Mouse (Mus musculus): ENCODE measurements at regions not wholly inside any gene's neighbourhood (a gene's known extent, or its start where the extent isn't known, plus 50 kb on each side); places are given as distances from the start of the nearest gene placed in this dataset.

- H3K4me1 ChIP-seq (ENCODE audit: insufficient read depth) = no peaks in the 10 kb centered on the region
- DNase-seq (no peak), ATAC-seq (no peak)
- no peaks in the 10 kb centered on the region for H3K9me3 ChIP-seq (ENCODE audit: low read length)
- no peak for TF ChIP-seq CTCF (IDR thresholded peaks at IDR 0.05; ENCODE audit: low read depth)
- H3K9ac ChIP-seq = no peak overlapping the region
- 93% methylated on average over 5 of the region's 5 CpGs for WGBS
- H3K27me3 ChIP-seq (ENCODE audit: insufficient read depth, low read length) = no peaks in the 10 kb centered on the region
- no peak overlapping the region for H3K4me3 ChIP-seq (ENCODE audit: low read depth, low read length)
- no peak overlapping the region for H3K27ac ChIP-seq (ENCODE audit: low read depth, low read length)
- no peaks in the 10 kb centered on the region for H3K36me3 ChIP-seq (ENCODE audit: insufficient read depth)
- H3K4me2 ChIP-seq (ENCODE audit: low read depth) = no peak overlapping the region
These were observed 148.5 kb upstream of the Fat1 start for GRCm38 (mm10) chr8:44786740-44787139.

- no peaks in the 10 kb centered on the region for H3K27me3 ChIP-seq (ENCODE audit: insufficient read depth, low read length)
- no peaks in the 10 kb centered on the region for H3K4me1 ChIP-seq (ENCODE audit: insufficient read depth)
- no peaks in the 10 kb centered on the region for H3K36me3 ChIP-seq (ENCODE audit: insufficient read depth)
- DNase-seq (no peak), ATAC-seq (no peak)
- H3K4me3 ChIP-seq (ENCODE audit: low read depth, low read length) = no peak overlapping the region
- no peak overlapping the region for H3K27ac ChIP-seq (ENCODE audit: low read depth, low read length)
- H3K9me3 ChIP-seq (ENCODE audit: low read length) = no peaks in the 10 kb centered on the region
- no peak overlapping the region for H3K9ac ChIP-seq
- no peak for TF ChIP-seq CTCF (IDR thresholded peaks at IDR 0.05; ENCODE audit: low read depth)
- no peak overlapping the region for H3K4me2 ChIP-seq (ENCODE audit: low read depth)
- WGBS = 73% methylated on average over 3 of the region's 3 CpGs
These were observed 147.0 kb upstream of the Fat1 start for GRCm38 (mm10) chr8:44788290-44788689.

GRCm38 (mm10) chr8:44799513-44799912 lies 135.7 kb upstream of the Fat1 start:
- 64% methylated on average over 3 of the region's 3 CpGs for WGBS
- H3K4me3 ChIP-seq (ENCODE audit: low read depth, low read length) = no peak overlapping the region
- no peak for ATAC-seq

GRCm38 (mm10) chr8:44800827-44801273 lies 134.4 kb upstream of the Fat1 start:
- no peak overlapping the region for H3K4me2 ChIP-seq (ENCODE audit: low read depth)
- no peak for TF ChIP-seq CTCF (IDR thresholded peaks at IDR 0.05; ENCODE audit: low read depth)
- 76% methylated on average over 6 of the region's 6 CpGs for WGBS
- DNase-seq (no peak), ATAC-seq (no peak)
- H3K36me3 ChIP-seq (ENCODE audit: insufficient read depth) = no peaks in the 10 kb centered on the region
- no peaks in the 10 kb centered on the region for H3K4me1 ChIP-seq (ENCODE audit: insufficient read depth)
- no peak overlapping the region for H3K9ac ChIP-seq
- no peaks in the 10 kb centered on the region for H3K27me3 ChIP-seq (ENCODE audit: insufficient read depth, low read length)
- no peak overlapping the region for H3K4me3 ChIP-seq (ENCODE audit: low read depth, low read length)
- H3K27ac ChIP-seq (ENCODE audit: low read depth, low read length) = no peak overlapping the region
- H3K9me3 ChIP-seq (ENCODE audit: low read length) = no peaks in the 10 kb centered on the region

More at GRCm38 (mm10) chr8:44799513-44799912, 135.7 kb upstream of the Fat1 start:
- H3K4me2 ChIP-seq (ENCODE audit: low read depth) = no peak overlapping the region
- no peak overlapping the region for H3K9ac ChIP-seq
- H3K36me3 ChIP-seq (ENCODE audit: insufficient read depth) = no peaks in the 10 kb centered on the region
- no peak for TF ChIP-seq CTCF (IDR thresholded peaks at IDR 0.05; ENCODE audit: low read depth)
- no peaks in the 10 kb centered on the region for H3K27me3 ChIP-seq (ENCODE audit: insufficient read depth, low read length)
- DNase-seq = no peak
- H3K27ac ChIP-seq (ENCODE audit: low read depth, low read length) = no peak overlapping the region
- no peaks in the 10 kb centered on the region for H3K4me1 ChIP-seq (ENCODE audit: insufficient read depth)
- H3K9me3 ChIP-seq (ENCODE audit: low read length) = no peaks in the 10 kb centered on the region

GRCm38 (mm10) chr8:44801604-44802206 lies 133.5 kb upstream of the Fat1 start:
- WGBS = 57% methylated on average over 6 of the region's 6 CpGs
- Histone ChIP-seq H3K4me3 (ENCODE audit: low read depth, low read length) (no peak overlapping the region), H3K9me3 (ENCODE audit: low read length) (no peaks in the 10 kb centered on the region), H3K4me1 (ENCODE audit: insufficient read depth) (no peaks in the 10 kb centered on the region), H3K36me3 (ENCODE audit: insufficient read depth) (no peaks in the 10 kb centered on the region), H3K9ac (no peak overlapping the region), H3K27ac (ENCODE audit: low read depth, low read length) (no peak overlapping the region), H3K27me3 (ENCODE audit: insufficient read depth, low read length) (no peaks in the 10 kb centered on the region), H3K4me2 (ENCODE audit: low read depth) (no peak overlapping the region)
- ATAC-seq (no peak), DNase-seq (no peak)
- TF ChIP-seq CTCF (IDR thresholded peaks at IDR 0.05; ENCODE audit: low read depth) = no peak

GRCm38 (mm10) chr8:44802331-44802730 lies 132.9 kb upstream of the Fat1 start:
- no peak for ATAC-seq
- no peak for DNase-seq
- Histone ChIP-seq H3K36me3 (ENCODE audit: insufficient read depth) (no peaks in the 10 kb centered on the region), H3K4me1 (ENCODE audit: insufficient read depth) (no peaks in the 10 kb centered on the region), H3K9ac (no peak overlapping the region), H3K27me3 (ENCODE audit: insufficient read depth, low read length) (no peaks in the 10 kb centered on the region), H3K27ac (ENCODE audit: low read depth, low read length) (no peak overlapping the region), H3K4me2 (ENCODE audit: low read depth) (no peak overlapping the region), H3K9me3 (ENCODE audit: low read length) (no peaks in the 10 kb centered on the region), H3K4me3 (ENCODE audit: low read depth, low read length) (no peak overlapping the region)
- 45% methylated on average over 5 of the region's 5 CpGs for WGBS
- TF ChIP-seq CTCF (IDR thresholded peaks at IDR 0.05; ENCODE audit: low read depth) = no peak

- Histone ChIP-seq H3K4me1 (ENCODE audit: insufficient read depth) (no peaks in the 10 kb centered on the region), H3K27me3 (ENCODE audit: insufficient read depth, low read length) (no peaks in the 10 kb centered on the region), H3K9ac (no peak overlapping the region), H3K4me2 (ENCODE audit: low read depth) (no peak overlapping the region), H3K27ac (ENCODE audit: low read depth, low read length) (no peak overlapping the region), H3K36me3 (ENCODE audit: insufficient read depth) (no peaks in the 10 kb centered on the region), H3K4me3 (ENCODE audit: low read depth, low read length) (no peak overlapping the region), H3K9me3 (ENCODE audit: low read length) (no peaks in the 10 kb centered on the region)
- WGBS = 28% methylated on average over 14 of the region's 14 CpGs
- DNase-seq (no peak), ATAC-seq (no peak)
- no peak for TF ChIP-seq CTCF (IDR thresholded peaks at IDR 0.05; ENCODE audit: low read depth)
These were observed 130.7 kb upstream of the Fat1 start for GRCm38 (mm10) chr8:44804414-44805178.
